Mouse (Mus musculus) liver, adult 2 months (tissue): ENCODE data around the gene Scaper.

Source experiments
- CTCF ChIP-seq: fragments of 200-500 bp; IDR thresholded peaks from 2 replicates; pipeline ENCODE4 v1.5.1; 2011; ENCODE audit warnings: low read depth, low read length, control low read depth
- POLR2A ChIP-seq: fragments of 200-500 bp; IDR thresholded peaks from 2 replicates; pipeline ENCODE4 v1.6.1; 2011; ENCODE audit warnings: low read length, control low read depth; ENCODE audit not compliant: insufficient read depth; ENCODE audit errors: extremely low read depth

GRCm38 (mm10) chr9:55539006-55539405, 398.9 kb downstream of the Scaper start:
- no peak for TF ChIP-seq POLR2A
- TF ChIP-seq CTCF: no peak
